Mouse (Mus musculus): ENCODE results near the gene Zbed3. TPM values are rescaled to one million over a fixed set of nuclear protein-coding genes. Genes with fewer than 3 reads are reported as not detected.
A peak's percentile ranks its signal among the peaks of the same experiment; 100 is the strongest.

Gene Zbed3
- polyA plus RNA-seq, 1 experiment from 2014 or later, result 30.7 TPM

DNA sequence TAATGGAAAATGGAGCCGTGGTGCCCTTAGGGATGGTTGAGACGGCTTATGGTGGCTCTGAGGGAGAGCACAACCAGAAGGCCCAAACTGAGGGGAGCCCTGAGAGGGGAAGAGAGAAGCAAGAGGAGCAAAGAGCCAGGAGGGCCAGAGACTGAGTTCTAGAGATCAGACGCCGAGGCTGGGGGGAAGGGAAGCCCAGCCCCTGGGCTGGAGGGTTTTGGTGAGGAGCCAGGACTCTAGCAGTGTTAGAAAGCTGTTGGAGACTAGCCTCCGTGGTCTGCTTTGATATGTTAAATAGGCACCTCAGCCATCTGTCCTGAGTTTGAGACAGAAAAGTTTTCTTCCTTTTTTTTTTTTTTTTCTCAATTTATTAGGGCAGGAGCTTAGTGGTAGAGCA is 3.9 kb downstream of the Zbed3 start:
- H3K9me3 ChIP-seq (ENCODE audit: control insufficient read depth, low read length), result no peaks in the 10 kb centered on the region
- peaks cover 26% of the 10 kb centered on the region for H3K4me1 ChIP-seq (ENCODE audit: control insufficient read depth, insufficient read depth, low read length)
- peak; percentile 25; the same call in 1 of the 2 replicates for ATAC-seq (ENCODE audit: low read depth)
- 4% methylated on average over 5 of the region's 5 CpGs for WGBS
- peak overlapping the region; percentile 87 for H3K4me2 ChIP-seq (ENCODE audit: low read depth, low read length)
- no peaks in the 10 kb centered on the region for H3K36me3 ChIP-seq (ENCODE audit: control insufficient read depth, insufficient read depth, low read length)
- peak overlapping the region; percentile 74 for H3K27ac ChIP-seq (ENCODE audit: low read depth, low read length)
- H3K27me3 ChIP-seq (ENCODE audit: control insufficient read depth, insufficient read depth, low read length), result no peaks in the 10 kb centered on the region
- H3K4me3 ChIP-seq (ENCODE audit: low read depth, low read length), result peak overlapping the region; percentile 86
- H3K9ac ChIP-seq (replicated peaks; ENCODE audit: low read depth, low read length), result peak overlapping the region; percentile 58

DNA sequence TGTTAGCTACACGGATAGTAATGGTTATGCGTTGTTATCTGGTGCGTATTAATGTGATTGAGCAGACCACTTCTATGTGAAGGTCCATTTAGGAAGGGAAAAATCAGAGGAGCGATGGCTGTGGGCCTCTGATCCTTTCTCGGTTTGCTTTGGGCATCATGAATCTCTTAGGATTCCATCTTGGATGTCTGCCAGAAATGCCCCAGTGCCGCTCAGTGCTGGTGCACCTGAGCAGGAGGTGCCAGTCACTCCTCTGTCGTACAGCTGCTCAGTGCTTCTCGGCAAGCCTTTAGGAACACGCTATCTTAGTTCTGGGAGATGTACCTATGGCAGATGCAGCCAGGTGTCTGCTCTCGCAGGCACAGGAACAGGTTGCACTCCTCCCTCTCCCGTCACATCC is 5.4 kb downstream of the Zbed3 start:
- no peak overlapping the region for H3K9ac ChIP-seq (replicated peaks; ENCODE audit: low read depth, low read length)
- H3K4me1 ChIP-seq (ENCODE audit: control insufficient read depth, insufficient read depth, low read length), result peaks cover 26% of the 10 kb centered on the region
- WGBS, result 77% methylated on average over 11 of the region's 11 CpGs
- H3K27ac ChIP-seq (ENCODE audit: low read depth, low read length), result no peak overlapping the region
- no peak for ATAC-seq (ENCODE audit: low read depth)
- H3K27me3 ChIP-seq (ENCODE audit: control insufficient read depth, insufficient read depth, low read length), result no peaks in the 10 kb centered on the region
- no peak overlapping the region for H3K4me2 ChIP-seq (ENCODE audit: low read depth, low read length)
- H3K4me3 ChIP-seq (ENCODE audit: low read depth, low read length), result no peak overlapping the region
- H3K9me3 ChIP-seq (ENCODE audit: control insufficient read depth, low read length), result no peaks in the 10 kb centered on the region
- H3K36me3 ChIP-seq (ENCODE audit: control insufficient read depth, insufficient read depth, low read length), result no peaks in the 10 kb centered on the region

- no peak overlapping the region for H3K4me3 ChIP-seq (ENCODE audit: low read depth, low read length)
- no peak overlapping the region for H3K27ac ChIP-seq (ENCODE audit: low read depth, low read length)
- no peak overlapping the region for H3K9ac ChIP-seq (replicated peaks; ENCODE audit: low read depth, low read length)
- peaks cover 26% of the 10 kb centered on the region for H3K4me1 ChIP-seq (ENCODE audit: control insufficient read depth, insufficient read depth, low read length)
- 57% methylated on average over 11 of the region's 11 CpGs for WGBS
- ATAC-seq (ENCODE audit: low read depth), result no peak
- no peak overlapping the region for H3K4me2 ChIP-seq (ENCODE audit: low read depth, low read length)
- no peaks in the 10 kb centered on the region for H3K9me3 ChIP-seq (ENCODE audit: control insufficient read depth, low read length)
- no peaks in the 10 kb centered on the region for H3K36me3 ChIP-seq (ENCODE audit: control insufficient read depth, insufficient read depth, low read length)
- no peaks in the 10 kb centered on the region for H3K27me3 ChIP-seq (ENCODE audit: control insufficient read depth, insufficient read depth, low read length)
Measured at GRCm38 (mm10) chr13:95330507-95330906, 7.1 kb downstream of the Zbed3 start.

DNA sequence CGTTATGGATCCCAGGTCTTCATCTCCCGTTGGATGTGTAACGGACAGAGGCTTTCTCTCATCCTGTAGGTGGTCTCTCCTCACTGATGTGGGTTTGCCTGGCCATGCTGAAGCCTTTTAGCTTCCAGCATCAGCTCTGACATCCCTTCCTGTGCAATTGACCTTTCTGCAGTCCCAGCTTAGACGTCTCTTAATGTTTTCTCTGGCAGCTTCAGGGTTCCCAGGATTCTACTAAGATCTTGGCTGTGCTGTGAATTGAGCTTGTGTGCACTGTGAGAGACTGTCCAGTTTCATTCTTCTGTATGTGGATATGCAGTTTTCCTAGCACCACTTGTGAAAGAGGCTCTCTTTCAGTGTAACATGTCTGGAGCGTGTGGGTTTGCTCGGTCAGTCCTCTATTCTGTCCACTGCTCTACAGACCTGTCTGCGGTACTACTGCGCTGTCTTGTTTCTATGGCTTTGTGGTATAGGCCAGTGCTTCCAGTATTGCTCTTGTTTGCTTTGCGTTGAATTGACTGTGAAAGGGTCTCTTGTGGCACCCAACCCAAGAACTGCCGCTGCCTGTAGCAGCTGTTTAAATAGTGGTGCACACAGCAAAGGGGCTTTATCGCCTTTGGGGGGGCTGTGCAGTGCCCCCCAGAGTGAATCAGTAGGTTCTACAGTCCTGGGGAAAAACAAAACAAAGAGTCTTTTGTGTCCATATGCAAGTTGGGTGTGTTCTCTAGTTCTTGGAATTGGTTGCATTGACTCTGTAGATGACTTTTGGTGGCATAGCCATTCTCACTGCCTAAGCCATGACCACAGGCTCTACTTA is 8.9 kb downstream of the Zbed3 start:
- Histone ChIP-seq H3K27me3 (ENCODE audit: control insufficient read depth, insufficient read depth, low read length) (no peaks in the 10 kb centered on the region), H3K9ac (replicated peaks; ENCODE audit: low read depth, low read length) (no peak overlapping the region), H3K9me3 (ENCODE audit: control insufficient read depth, low read length) (no peaks in the 10 kb centered on the region), H3K4me1 (ENCODE audit: control insufficient read depth, insufficient read depth, low read length) (peaks cover 19% of the 10 kb centered on the region), H3K4me3 (ENCODE audit: low read depth, low read length) (no peak overlapping the region), H3K4me2 (ENCODE audit: low read depth, low read length) (no peak overlapping the region), H3K36me3 (ENCODE audit: control insufficient read depth, insufficient read depth, low read length) (peaks cover 6% of the 10 kb centered on the region), H3K27ac (ENCODE audit: low read depth, low read length) (no peak overlapping the region)
- 74% methylated on average over 11 of the region's 11 CpGs for WGBS
- no peak for ATAC-seq (ENCODE audit: low read depth)

DNA sequence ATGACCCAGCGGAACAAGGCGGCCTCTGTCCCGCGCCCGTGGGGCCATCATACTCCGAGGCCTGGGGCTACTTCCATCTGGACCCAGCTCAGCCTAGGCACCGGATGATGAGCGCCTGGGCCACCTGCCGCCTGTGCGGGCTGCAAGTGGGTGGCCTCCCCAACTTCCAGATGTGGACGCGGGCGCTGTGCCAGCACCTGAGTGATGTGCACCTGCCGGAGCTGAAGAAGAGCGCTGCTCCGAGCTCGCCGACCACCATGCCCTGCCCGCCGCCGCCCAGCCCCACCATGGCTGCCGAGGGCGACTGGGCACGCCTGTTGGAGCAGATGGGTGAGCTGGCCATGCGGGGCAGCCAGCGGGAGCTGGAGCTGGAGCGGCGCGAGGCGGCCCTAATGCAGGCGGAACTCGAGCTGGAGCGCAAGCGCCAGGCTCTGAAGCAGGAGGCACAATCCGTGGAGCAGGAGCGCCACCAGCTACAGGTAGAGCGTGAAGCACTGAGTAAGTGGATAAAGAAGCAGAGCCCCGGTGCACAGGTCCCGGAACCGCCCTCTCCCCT is 12.8 kb downstream of the Zbed3 start:
- whole genome bisulfite sequencing, result 61% methylated on average over 40 of the region's 40 CpGs
- Histone ChIP-seq H3K4me2 (ENCODE audit: low read depth, low read length) (peak overlapping the region; percentile 14; the same call in 1 of the 2 replicates), H3K36me3 (ENCODE audit: control insufficient read depth, insufficient read depth, low read length) (peaks cover 12% of the 10 kb centered on the region), H3K27me3 (ENCODE audit: control insufficient read depth, insufficient read depth, low read length) (no peaks in the 10 kb centered on the region), H3K27ac (ENCODE audit: low read depth, low read length) (no peak overlapping the region), H3K9ac (replicated peaks; ENCODE audit: low read depth, low read length) (no peak overlapping the region), H3K4me1 (ENCODE audit: control insufficient read depth, insufficient read depth, low read length) (no peaks in the 10 kb centered on the region), H3K4me3 (ENCODE audit: low read depth, low read length) (peak overlapping the region; percentile 12; the same call in 1 of the 2 replicates), H3K9me3 (ENCODE audit: control insufficient read depth, low read length) (no peaks in the 10 kb centered on the region)
- ATAC-seq (ENCODE audit: low read depth), result peak; percentile 67; the same call in 1 of the 2 replicates

DNA sequence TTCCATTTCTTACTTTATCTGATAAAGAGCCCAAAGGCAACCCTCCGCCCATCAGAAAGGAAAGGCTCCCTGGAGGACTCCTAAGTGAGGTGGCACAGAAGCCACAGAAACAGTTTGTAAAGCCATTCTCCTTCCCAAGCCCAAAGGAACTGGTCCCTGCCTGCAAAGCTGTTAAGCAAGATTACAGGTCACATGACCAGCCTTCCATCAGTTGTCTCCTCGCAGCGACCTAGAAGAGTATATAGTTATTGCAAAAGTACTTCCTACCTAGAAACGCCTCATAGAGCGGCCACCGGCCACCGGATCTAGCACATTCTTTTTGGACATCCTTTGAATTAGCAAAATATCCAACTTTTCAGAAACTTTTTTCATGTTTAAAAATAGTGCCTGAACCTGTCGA is 20.1 kb downstream of the Zbed3 start:
- Histone ChIP-seq H3K27me3 (ENCODE audit: control insufficient read depth, insufficient read depth, low read length) (no peaks in the 10 kb centered on the region), H3K27ac (ENCODE audit: low read depth, low read length) (no peak overlapping the region), H3K36me3 (ENCODE audit: control insufficient read depth, insufficient read depth, low read length) (peaks cover 3% of the 10 kb centered on the region; the same call in 1 of the 2 replicates), H3K4me1 (ENCODE audit: control insufficient read depth, insufficient read depth, low read length) (no peaks in the 10 kb centered on the region), H3K9me3 (ENCODE audit: control insufficient read depth, low read length) (no peaks in the 10 kb centered on the region), H3K9ac (replicated peaks; ENCODE audit: low read depth, low read length) (no peak overlapping the region), H3K4me2 (ENCODE audit: low read depth, low read length) (no peak overlapping the region), H3K4me3 (ENCODE audit: low read depth, low read length) (no peak overlapping the region)
- WGBS, result 90% methylated on average over 8 of the region's 8 CpGs
- no peak for ATAC-seq (ENCODE audit: low read depth)

- no peak overlapping the region for H3K27ac ChIP-seq (ENCODE audit: low read depth, low read length)
- no peaks in the 10 kb centered on the region for H3K9me3 ChIP-seq (ENCODE audit: control insufficient read depth, low read length)
- H3K4me3 ChIP-seq (ENCODE audit: low read depth, low read length), result no peak overlapping the region
- H3K9ac ChIP-seq (replicated peaks; ENCODE audit: low read depth, low read length), result no peak overlapping the region
- 71% methylated on average over 6 of the region's 6 CpGs for WGBS
- no peaks in the 10 kb centered on the region for H3K27me3 ChIP-seq (ENCODE audit: control insufficient read depth, insufficient read depth, low read length)
- H3K4me1 ChIP-seq (ENCODE audit: control insufficient read depth, insufficient read depth, low read length), result no peaks in the 10 kb centered on the region
- H3K36me3 ChIP-seq (ENCODE audit: control insufficient read depth, insufficient read depth, low read length), result 0 out of 2 replicates have a peak, but pooled peaks cover 7% of the 10 kb centered on the region
- H3K4me2 ChIP-seq (ENCODE audit: low read depth, low read length), result no peak overlapping the region
- no peak for ATAC-seq (ENCODE audit: low read depth)
Measured at GRCm38 (mm10) chr13:95345869-95346268, 22.5 kb downstream of the Zbed3 start.

DNA sequence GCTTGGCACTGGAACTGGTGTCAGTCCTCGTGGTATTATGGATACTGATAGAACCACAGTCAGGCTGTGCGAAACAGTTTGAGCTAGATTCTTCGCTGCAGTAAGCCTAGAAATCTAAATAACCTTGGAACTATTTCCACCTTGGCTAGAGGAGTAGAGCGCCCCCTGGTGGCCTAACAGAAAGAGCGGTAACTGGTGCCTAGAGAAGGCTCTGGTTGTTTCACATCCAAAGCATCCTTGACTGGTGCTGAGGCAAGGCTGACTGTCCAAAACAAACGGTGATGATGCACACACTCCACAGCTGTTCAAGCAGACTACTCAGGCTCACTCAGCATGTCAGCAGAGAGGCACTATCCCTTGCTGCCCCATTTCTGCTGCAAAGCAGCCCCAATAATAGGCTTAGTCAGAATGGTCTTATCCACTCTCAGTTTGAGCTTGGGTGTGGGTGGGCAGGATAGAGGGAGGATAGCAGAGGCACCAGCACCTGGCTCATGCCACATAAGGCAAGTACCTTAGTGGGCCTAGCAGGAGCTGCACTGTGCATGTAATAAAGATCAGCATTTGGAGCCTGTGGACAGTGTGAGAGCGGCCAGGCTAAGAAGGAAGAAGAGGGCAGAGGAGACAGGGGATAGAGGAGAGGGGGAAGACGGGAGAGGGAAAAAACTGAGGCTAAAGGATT is 23.7 kb downstream of the Zbed3 start:
- no peak overlapping the region for H3K4me3 ChIP-seq (ENCODE audit: low read depth, low read length)
- no peak overlapping the region for H3K27ac ChIP-seq (ENCODE audit: low read depth, low read length)
- H3K4me1 ChIP-seq (ENCODE audit: control insufficient read depth, insufficient read depth, low read length), result no peaks in the 10 kb centered on the region
- H3K36me3 ChIP-seq (ENCODE audit: control insufficient read depth, insufficient read depth, low read length), result peaks cover 18% of the 10 kb centered on the region
- H3K27me3 ChIP-seq (ENCODE audit: control insufficient read depth, insufficient read depth, low read length), result no peaks in the 10 kb centered on the region
- peak; percentile 74; the same call in 1 of the 2 replicates for ATAC-seq (ENCODE audit: low read depth)
- H3K9me3 ChIP-seq (ENCODE audit: control insufficient read depth, low read length), result no peaks in the 10 kb centered on the region
- H3K4me2 ChIP-seq (ENCODE audit: low read depth, low read length), result no peak overlapping the region
- H3K9ac ChIP-seq (replicated peaks; ENCODE audit: low read depth, low read length), result no peak overlapping the region
- 32% methylated on average over 8 of the region's 8 CpGs for WGBS

GRCm38 (mm10) chr13:95348476-95348875 is 25.1 kb downstream of the Zbed3 start:
- H3K27me3 ChIP-seq (ENCODE audit: control insufficient read depth, insufficient read depth, low read length), result no peaks in the 10 kb centered on the region
- ATAC-seq (ENCODE audit: low read depth), result no peak
- no peaks in the 10 kb centered on the region for H3K9me3 ChIP-seq (ENCODE audit: control insufficient read depth, low read length)
- H3K27ac ChIP-seq (ENCODE audit: low read depth, low read length), result no peak overlapping the region
- 80% methylated on average over 3 of the region's 3 CpGs for WGBS
- peaks cover 29% of the 10 kb centered on the region for H3K36me3 ChIP-seq (ENCODE audit: control insufficient read depth, insufficient read depth, low read length)
- no peaks in the 10 kb centered on the region for H3K4me1 ChIP-seq (ENCODE audit: control insufficient read depth, insufficient read depth, low read length)
- H3K9ac ChIP-seq (replicated peaks; ENCODE audit: low read depth, low read length), result no peak overlapping the region
- H3K4me2 ChIP-seq (ENCODE audit: low read depth, low read length), result no peak overlapping the region
- H3K4me3 ChIP-seq (ENCODE audit: low read depth, low read length), result no peak overlapping the region
